Mouse (Mus musculus) hindbrain, embryonic 15.5 days (tissue): ENCODE results near the gene H2-M5. TPM values are rescaled to one million over a fixed set of nuclear protein-coding genes. Genes with fewer than 3 reads are reported as not detected.
A peak's percentile ranks its signal among the peaks of the same experiment; 100 is the strongest.
"Not testable (repeated sequence)": the region's sequence is repeated elsewhere in the genome, so short reads cannot be mapped to it uniquely, and the experiment has no call there.

Experiments
- ATAC-seq: fragments of 200-750 bp; cut with Nextera tagmentation; 2 replicates; pipeline ENCODE4 v1.8.0; 2017; ENCODE audit warnings: low read depth, moderate number of reproducible peaks, moderate TSS enrichment; ENCODE audit not compliant: low FRiP score
- H3K27ac ChIP-seq: fragments of 300-500 bp; sonication (generic); replicated peaks from 2 replicates; pipeline ENCODE4 v1.5.1; 2015; ENCODE audit warnings: mild to moderate bottlenecking, inconsistent platforms
- H3K27me3 ChIP-seq: fragments of 300-500 bp; sonication (generic); 2 replicates; pipeline ENCODE4 v1.6.1; 2015; ENCODE audit warnings: control low read depth, inconsistent platforms
- H3K36me3 ChIP-seq: fragments of 300-500 bp; sonication (generic); 2 replicates; pipeline ENCODE4 v1.6.1; 2015; ENCODE audit warnings: control low read depth, inconsistent platforms
- H3K4me1 ChIP-seq: fragments of 300-500 bp; sonication (generic); replicated peaks from 2 replicates; pipeline ENCODE4 v1.6.1; 2015; ENCODE audit warnings: control low read depth, inconsistent platforms
- H3K4me2 ChIP-seq: fragments of 300-500 bp; sonication (generic); 2 replicates; pipeline ENCODE4 v1.6.1; 2015; ENCODE audit warnings: moderate library complexity, mild to moderate bottlenecking, inconsistent platforms
- H3K4me3 ChIP-seq: fragments of 300-500 bp; sonication (generic); 2 replicates; pipeline ENCODE4 v1.5.1; 2015; ENCODE audit warnings: mild to moderate bottlenecking, inconsistent platforms
- H3K9ac ChIP-seq: fragments of 300-500 bp; sonication (generic); 2 replicates; pipeline ENCODE4 v1.6.1; 2015; ENCODE audit warnings: inconsistent platforms
- H3K9me3 ChIP-seq: fragments of 300-500 bp; sonication (generic); 2 replicates; pipeline ENCODE4 v1.6.1; 2016; ENCODE audit warnings: control low read depth, inconsistent platforms
- whole genome bisulfite sequencing: fragments of 180-500 bp; shearing (Covaris S2); methylation state at CpG from one replicate; pipeline ENCODE4 v1.1.7; 2015; 5-methylcytosine and 5-hydroxymethylcytosine counted together
- polyA plus RNA-seq: library from polyadenylated mRNA; unstranded; fragments of >200 nt; fragmentation: Nextera tagmentation; extraction: Ambion mirVana; gene quantifications from 2 replicates; pipeline ENCODE4 v1.2.1, GENCODE M21; 2015

H2-M5 gene
- 2.5 and 3.1 TPM in 2 replicates for polyA plus RNA-seq

- peaks cover 23% of the 10 kb centered on the region for H3K27me3 ChIP-seq
- H3K4me2 ChIP-seq = peak within 1 kb of the TSS; percentile 32
- no peak within 1 kb of the TSS for H3K27ac ChIP-seq
- H3K4me3 ChIP-seq = peak within 1 kb of the TSS; percentile 12
- WGBS = 33% methylated on average over 5 of the region's 5 CpGs
- no peaks in the 10 kb centered on the region for H3K9me3 ChIP-seq
- no peak within 1 kb of the TSS for H3K9ac ChIP-seq
- H3K4me1 ChIP-seq = no peaks in the 10 kb centered on the region
- ATAC-seq = no peak
- no peaks in the 10 kb centered on the region for H3K36me3 ChIP-seq
Observed at GRCm38 (mm10) chr17:36989437-36989836, at the start of gene H2-M5. Gene H2-M5, minus strand, starts transcription at chr17:36989537.

DNA sequence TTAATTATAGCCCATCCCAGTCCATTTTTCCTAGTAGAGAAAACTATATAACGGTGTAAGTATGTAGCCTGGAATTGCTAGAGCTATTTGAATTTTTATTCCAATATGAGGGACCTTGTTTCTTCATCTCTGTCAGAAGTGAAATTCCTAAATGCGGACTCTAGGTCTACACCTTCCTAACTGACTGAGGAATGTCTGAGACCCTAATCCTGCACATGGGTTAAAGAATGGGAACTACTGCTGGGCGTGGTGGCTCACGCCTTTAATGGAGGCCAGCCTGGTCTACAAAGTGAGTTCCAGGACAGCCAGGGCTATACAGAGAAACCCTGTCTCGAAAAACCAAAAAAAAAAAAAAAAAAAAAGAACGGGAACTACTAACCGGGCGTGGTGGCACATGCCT lies 39.8 kb upstream of the H2-M5 start:
- peak; percentile 21; the same call in 1 of the 2 replicates for ATAC-seq
- Histone ChIP-seq H3K27ac (peak overlapping the region; percentile 94), H3K4me3 (peak overlapping the region; percentile 37), H3K4me1 (peaks cover 10% of the 10 kb centered on the region; the same call in 1 of the 2 replicates), H3K36me3 (no peaks in the 10 kb centered on the region), H3K9me3 (no peaks in the 10 kb centered on the region), H3K4me2 (peak overlapping the region; percentile 53), H3K27me3 (no peaks in the 10 kb centered on the region), H3K9ac (peak overlapping the region; percentile 43)
- WGBS = 66% methylated on average over 8 of the region's 8 CpGs

GRCm38 (mm10) chr17:37028683-37029120 lies 39.4 kb upstream of the H2-M5 start:
- Histone ChIP-seq H3K27ac (peak overlapping the region; percentile 94), H3K36me3 (no peaks in the 10 kb centered on the region), H3K4me1 (peaks cover 10% of the 10 kb centered on the region; the same call in 1 of the 2 replicates), H3K9ac (peak overlapping the region; percentile 43), H3K9me3 (no peaks in the 10 kb centered on the region), H3K27me3 (no peaks in the 10 kb centered on the region), H3K4me2 (peak overlapping the region; percentile 53), H3K4me3 (peak overlapping the region; percentile 37)
- ATAC-seq = peak; percentile 99
- WGBS = under 1% methylated on average over 14 of the region's 14 CpGs

DNA sequence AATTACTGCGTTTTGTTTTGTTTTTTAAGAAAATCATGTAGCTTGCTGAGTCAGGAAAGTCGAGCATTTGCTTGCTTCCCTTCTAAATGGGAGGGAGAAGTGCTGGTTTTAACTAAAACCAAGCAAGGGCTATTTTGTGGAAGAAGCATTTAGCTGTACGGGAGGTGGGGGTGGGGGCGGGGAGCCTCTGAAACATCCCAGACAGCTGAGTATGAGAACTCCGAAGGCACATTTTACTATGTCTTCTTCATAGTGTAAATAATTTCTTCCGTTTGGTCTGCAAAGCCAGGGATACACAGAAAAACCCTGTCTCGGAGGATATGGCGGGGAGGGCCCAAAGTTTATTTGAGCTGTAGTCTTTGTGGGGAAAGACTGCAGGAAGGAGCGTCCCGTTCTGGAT lies 38.9 kb upstream of the H2-M5 start:
- H3K27me3 ChIP-seq = no peaks in the 10 kb centered on the region
- ATAC-seq = peak; percentile 36
- H3K4me3 ChIP-seq = peak overlapping the region; percentile 37
- H3K4me1 ChIP-seq = peaks cover 10% of the 10 kb centered on the region; the same call in 1 of the 2 replicates
- H3K27ac ChIP-seq = peak overlapping the region; percentile 94
- WGBS = 3% methylated on average over 10 of the region's 10 CpGs
- no peaks in the 10 kb centered on the region for H3K9me3 ChIP-seq
- no peaks in the 10 kb centered on the region for H3K36me3 ChIP-seq
- peak overlapping the region; percentile 53 for H3K4me2 ChIP-seq
- no peak overlapping the region; the same call in 1 of the 2 replicates for H3K9ac ChIP-seq

DNA sequence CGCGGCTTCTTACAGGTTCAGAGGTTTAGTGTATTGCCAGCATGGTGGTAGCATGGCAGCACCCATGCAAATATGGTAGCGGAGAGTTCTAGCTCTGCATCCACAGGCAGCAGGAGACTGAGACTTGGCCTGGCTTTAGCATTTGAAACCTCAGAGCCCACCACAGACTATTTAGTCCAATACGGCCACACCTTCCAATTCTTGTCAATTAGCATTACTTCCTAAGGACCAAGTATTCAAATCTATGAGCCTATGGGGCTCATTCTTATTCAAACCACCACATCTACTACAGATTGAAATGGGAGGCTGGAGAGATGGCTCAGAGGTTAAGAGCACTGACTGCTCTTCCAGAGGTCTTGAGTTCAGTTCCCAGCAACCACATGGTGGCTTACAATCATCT lies 38.1 kb upstream of the H2-M5 start:
- no peak overlapping the region for H3K4me2 ChIP-seq
- no peaks in the 10 kb centered on the region for H3K36me3 ChIP-seq
- no peaks in the 10 kb centered on the region for H3K27me3 ChIP-seq
- H3K9me3 ChIP-seq = no peaks in the 10 kb centered on the region
- H3K4me1 ChIP-seq = peaks cover 10% of the 10 kb centered on the region; the same call in 1 of the 2 replicates
- WGBS = 96% methylated on average over 4 of the region's 4 CpGs
- peak overlapping the region; percentile 94 for H3K27ac ChIP-seq
- no peak overlapping the region for H3K9ac ChIP-seq
- ATAC-seq = no peak
- no peak overlapping the region for H3K4me3 ChIP-seq

GRCm38 (mm10) chr17:37026425-37026824 lies 37.1 kb upstream of the H2-M5 start:
- Histone ChIP-seq H3K36me3 (no peaks in the 10 kb centered on the region), H3K4me3 (no peak overlapping the region), H3K27me3 (no peaks in the 10 kb centered on the region), H3K4me2 (no peak overlapping the region), H3K9ac (no peak overlapping the region), H3K4me1 (peaks cover 10% of the 10 kb centered on the region; the same call in 1 of the 2 replicates), H3K27ac (no peak overlapping the region), H3K9me3 (no peaks in the 10 kb centered on the region)
- no peak for ATAC-seq
- 62% methylated on average over 2 of the region's 2 CpGs for WGBS

DNA sequence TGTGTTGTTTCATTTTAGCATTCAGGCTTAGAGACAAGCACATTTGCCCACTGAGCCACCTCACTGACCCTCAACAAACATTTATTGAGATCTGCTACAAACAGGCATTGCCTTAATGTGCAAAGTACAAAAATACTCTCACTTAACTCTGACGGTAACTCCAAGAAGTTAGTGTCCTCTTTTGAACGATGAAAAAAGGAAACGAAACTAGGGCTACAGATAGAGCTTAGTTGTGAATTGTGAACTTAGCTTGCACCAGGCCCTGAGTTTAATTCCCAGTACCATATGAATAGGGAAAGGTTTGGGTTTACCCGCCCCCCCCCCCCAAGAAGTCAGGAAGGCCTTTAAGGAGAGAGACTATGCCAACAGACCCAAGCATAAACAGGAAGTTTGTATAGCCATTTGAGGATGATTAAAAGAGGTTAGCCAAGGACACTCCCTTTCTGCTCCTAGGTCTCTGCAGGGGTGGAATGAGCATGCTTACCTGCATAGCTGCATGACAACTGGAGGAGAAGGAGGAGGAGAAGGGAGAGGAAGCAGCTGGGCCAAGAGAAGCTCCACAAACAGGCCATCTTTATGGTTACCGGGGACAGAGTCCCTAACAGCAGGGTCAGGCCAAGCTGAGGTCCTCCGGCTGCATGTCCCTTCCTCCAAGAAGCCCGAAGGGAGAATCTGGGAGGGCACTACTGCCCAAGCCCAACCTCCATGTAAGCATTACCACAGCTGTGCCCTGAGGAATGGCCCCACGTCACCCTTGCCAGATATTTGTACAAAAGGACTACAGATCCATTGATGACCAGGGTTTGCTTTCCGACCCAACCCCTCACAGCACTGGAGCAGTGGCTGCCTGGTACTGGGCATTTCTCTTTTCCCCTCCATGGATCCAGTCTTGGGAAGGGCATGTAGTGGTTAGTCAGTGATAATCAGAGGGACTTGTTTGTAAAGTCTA lies 33.6 kb upstream of the H2-M5 start, which contains the start of gene Mog:
Gene Mog, minus strand, starts transcription at position 771 of the 949 bp plus-strand sequence.
- Histone ChIP-seq H3K9ac (no peak within 1 kb of the TSS), H3K4me3 (no peak within 1 kb of the TSS), H3K27ac (no peak within 1 kb of the TSS), H3K4me1 (peaks cover 5% of the 10 kb centered on the region; the same call in 1 of the 2 replicates), H3K36me3 (no peaks in the 10 kb centered on the region), H3K9me3 (no peaks in the 10 kb centered on the region), H3K27me3 (no peaks in the 10 kb centered on the region), H3K4me2 (no peak within 1 kb of the TSS)
- ATAC-seq = no peak
- 81% methylated on average over 9 of the region's 9 CpGs for WGBS

DNA sequence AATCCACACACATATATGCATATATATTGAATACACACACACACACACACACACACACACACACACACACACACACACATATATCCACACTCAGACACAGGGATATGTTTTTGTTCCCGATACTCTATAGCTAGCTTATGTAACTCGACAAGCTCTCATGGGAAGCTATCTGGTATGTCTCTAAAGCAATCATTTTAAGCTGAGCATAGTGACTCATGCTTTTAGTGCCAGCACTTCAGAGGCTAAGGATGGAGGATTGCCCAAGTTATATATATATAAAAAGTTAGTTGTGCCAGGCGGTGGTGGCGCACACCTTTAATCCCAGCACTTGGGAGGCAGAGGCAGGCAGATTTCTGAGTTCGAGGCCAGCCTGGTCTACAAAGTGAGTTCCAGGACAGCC lies 29.9 kb upstream of the H2-M5 start:
- not testable (repeated sequence) for H3K4me3 ChIP-seq, H3K27me3 ChIP-seq, H3K27ac ChIP-seq, H3K4me1 ChIP-seq, ATAC-seq, H3K9ac ChIP-seq, H3K4me2 ChIP-seq, H3K9me3 ChIP-seq, H3K36me3 ChIP-seq
- WGBS = 96% methylated on average over 5 of the region's 5 CpGs

- 55% methylated on average over 3 of the region's 3 CpGs for WGBS
- no peak for ATAC-seq
Observed at GRCm38 (mm10) chr17:37018328-37018727, 29.0 kb upstream of the H2-M5 start.

GRCm38 (mm10) chr17:37016333-37016732 lies 27.0 kb upstream of the H2-M5 start:
- H3K9me3 ChIP-seq = no peaks in the 10 kb centered on the region
- H3K4me1 ChIP-seq = peaks cover 7% of the 10 kb centered on the region; the same call in 1 of the 2 replicates
- H3K4me2 ChIP-seq = no peak overlapping the region
- no peaks in the 10 kb centered on the region for H3K27me3 ChIP-seq
- H3K36me3 ChIP-seq = 0 out of 2 replicates have a peak, but pooled peaks cover 1% of the 10 kb centered on the region
- no peak overlapping the region for H3K4me3 ChIP-seq
- H3K27ac ChIP-seq = no peak overlapping the region
- no peak overlapping the region for H3K9ac ChIP-seq
- ATAC-seq = no peak

More at GRCm38 (mm10) chr17:37018328-37018727, 29.0 kb upstream of the H2-M5 start:
- no peaks in the 10 kb centered on the region for H3K36me3 ChIP-seq
- no peaks in the 10 kb centered on the region for H3K9me3 ChIP-seq
- no peak overlapping the region for H3K4me2 ChIP-seq
- H3K4me1 ChIP-seq = no peaks in the 10 kb centered on the region
- no peak overlapping the region for H3K27ac ChIP-seq
- H3K9ac ChIP-seq = no peak overlapping the region
- no peak overlapping the region for H3K4me3 ChIP-seq
- no peaks in the 10 kb centered on the region for H3K27me3 ChIP-seq

GRCm38 (mm10) chr17:37012141-37012540 lies 22.8 kb upstream of the H2-M5 start:
- Histone ChIP-seq H3K4me2 (no peak overlapping the region), H3K27ac (no peak overlapping the region), H3K36me3 (peaks cover 41% of the 10 kb centered on the region), H3K4me3 (no peak overlapping the region), H3K27me3 (no peaks in the 10 kb centered on the region), H3K9me3 (no peaks in the 10 kb centered on the region), H3K9ac (no peak overlapping the region), H3K4me1 (peaks cover 9% of the 10 kb centered on the region; the same call in 1 of the 2 replicates)
- no peak for ATAC-seq
- WGBS = 76% methylated on average over 5 of the region's 5 CpGs

DNA sequence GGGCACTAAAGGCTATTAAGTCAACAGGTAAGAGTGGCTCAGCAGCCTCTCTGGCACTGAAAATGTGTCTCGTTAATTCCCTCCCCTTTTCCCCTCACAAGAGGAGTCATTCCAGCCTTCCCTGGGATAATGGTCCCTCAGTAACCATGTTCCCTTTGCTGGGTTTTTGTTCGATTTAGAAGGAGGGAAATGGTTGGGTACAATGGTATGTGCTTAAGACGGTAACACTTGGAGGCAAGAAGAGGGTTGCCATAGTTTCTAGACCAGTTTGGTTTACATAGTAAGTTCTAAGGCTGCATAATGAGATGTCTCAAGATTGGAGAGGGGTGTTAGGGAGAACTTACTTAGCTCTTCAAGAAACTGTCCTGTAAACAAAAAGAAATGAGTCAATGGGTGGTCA lies 22.4 kb upstream of the H2-M5 start:
- Histone ChIP-seq H3K9ac (no peak overlapping the region), H3K9me3 (no peaks in the 10 kb centered on the region), H3K4me3 (no peak overlapping the region), H3K27me3 (no peaks in the 10 kb centered on the region), H3K4me1 (peaks cover 9% of the 10 kb centered on the region; the same call in 1 of the 2 replicates), H3K36me3 (peaks cover 46% of the 10 kb centered on the region), H3K27ac (no peak overlapping the region), H3K4me2 (no peak overlapping the region)
- WGBS = 85% methylated on average over 3 of the region's 3 CpGs
- ATAC-seq = no peak
